Mouse (Mus musculus): ENCODE measurements around the gene Coro7. TPM values are rescaled to one million over a fixed set of nuclear protein-coding genes. Genes with fewer than 3 reads are reported as not detected.
A peak's percentile ranks its signal among the peaks of the same experiment; 100 is the strongest.
"Not testable (repeated sequence)": the region's sequence is repeated elsewhere in the genome, so short reads cannot be mapped to it uniquely, and the experiment has no call there.

The Coro7 gene
- total RNA-seq, 2 experiments from 2014 or later, result 85.6 to 93.4 TPM

GRCm38 (mm10) chr16:4713861-4714710, 34.5 kb upstream of the Coro7 start:
- Histone ChIP-seq H3K4me3 (no peak overlapping the region), H3K27ac (peak overlapping the region; percentile 61)
- DNase-seq (ENCODE audit: low spot score in 2 of 2), result no peak
- no peak for TF ChIP-seq CTCF (conservative IDR thresholded peaks at IDR 0.05)

DNA sequence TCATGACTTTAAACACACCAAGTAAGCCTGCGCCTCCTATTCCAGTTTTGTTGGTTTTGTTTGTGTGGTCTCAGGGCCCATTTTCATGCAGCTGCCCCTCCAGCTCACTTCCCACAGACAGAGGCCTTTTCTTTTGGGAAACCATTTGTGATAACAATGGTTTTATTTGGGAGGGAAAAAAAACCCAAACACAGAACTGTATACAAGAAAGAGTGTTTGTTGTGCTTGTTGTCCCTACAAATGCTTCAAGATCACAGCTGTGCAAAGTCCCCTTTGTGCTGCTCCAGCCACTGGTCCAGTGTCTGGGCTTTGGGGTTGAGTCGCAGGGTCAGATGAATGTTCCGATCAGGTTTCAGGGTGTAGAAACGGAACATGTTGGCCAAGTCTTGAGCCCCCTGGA, 31.6 kb upstream of the Coro7 start:
- DNase-seq (ENCODE audit: low spot score in 2 of 2), result no peak
- no peak for TF ChIP-seq CTCF (conservative IDR thresholded peaks at IDR 0.05)
- Histone ChIP-seq H3K4me3 (no peak overlapping the region), H3K27ac (peak overlapping the region; percentile 72)

DNA sequence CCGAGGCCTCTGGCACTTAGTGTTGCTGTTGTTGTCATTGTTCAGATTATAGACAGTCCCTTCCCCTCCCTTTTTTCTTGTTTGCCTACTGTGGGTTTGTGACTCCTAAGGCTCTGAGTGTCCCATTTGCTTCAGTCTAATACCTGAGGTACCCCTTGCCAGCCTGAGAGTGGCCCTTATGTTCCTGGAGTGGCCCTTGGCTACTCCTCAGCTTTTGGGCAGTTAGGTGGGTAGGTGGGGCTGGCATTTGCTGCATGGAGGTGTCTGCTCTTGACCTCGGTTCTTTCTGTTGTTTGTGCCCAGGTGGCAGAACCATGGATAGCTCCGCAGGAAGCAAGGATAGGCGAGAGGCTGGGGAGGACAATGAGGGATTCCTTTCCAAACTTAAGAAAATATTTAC, 26.0 kb upstream of the Coro7 start:
- H3K27ac ChIP-seq, result no peak overlapping the region
- no peak for TF ChIP-seq CTCF (conservative IDR thresholded peaks at IDR 0.05)
- DNase-seq (ENCODE audit: low spot score in 2 of 2), result no peak
- H3K4me3 ChIP-seq, result no peak overlapping the region

DNA sequence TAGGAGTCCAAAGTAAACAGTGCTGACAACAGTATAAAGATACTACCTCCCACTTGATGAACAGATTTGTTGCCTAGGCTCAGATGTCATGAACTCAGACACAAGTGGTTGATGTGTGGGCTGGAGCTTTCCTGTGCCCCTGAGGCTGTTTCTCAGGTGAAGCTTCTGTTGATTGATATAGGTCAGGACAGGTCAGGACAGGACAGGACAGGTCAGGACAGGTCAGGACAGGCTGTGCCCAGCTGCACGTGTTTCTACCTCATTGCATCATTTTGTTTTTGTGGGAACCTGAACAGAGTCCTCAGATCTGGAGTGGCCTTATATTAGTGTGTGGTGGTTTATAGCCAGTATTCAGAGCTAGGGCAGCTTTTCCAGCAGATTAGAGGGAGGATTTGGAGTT, 23.1 kb upstream of the Coro7 start:
- TF ChIP-seq CTCF (conservative IDR thresholded peaks at IDR 0.05), result no peak
- H3K4me3 ChIP-seq, result no peak overlapping the region
- no peak for DNase-seq (ENCODE audit: low spot score in 2 of 2)
- no peak overlapping the region for H3K27ac ChIP-seq

- Histone ChIP-seq H3K4me3 (no peak overlapping the region), H3K27ac (no peak overlapping the region)
- no peak for TF ChIP-seq CTCF (conservative IDR thresholded peaks at IDR 0.05)
- DNase-seq (ENCODE audit: low spot score in 2 of 2), result no peak
Observed at GRCm38 (mm10) chr16:4701211-4701610, 21.6 kb upstream of the Coro7 start.

- not testable (repeated sequence) for H3K4me3 ChIP-seq; H3K27ac ChIP-seq; DNase-seq (ENCODE audit: low spot score in 2 of 2)
- TF ChIP-seq CTCF (conservative IDR thresholded peaks at IDR 0.05), result peak; percentile 55
Observed at GRCm38 (mm10) chr16:4689371-4689770, 9.8 kb upstream of the Coro7 start.

DNA sequence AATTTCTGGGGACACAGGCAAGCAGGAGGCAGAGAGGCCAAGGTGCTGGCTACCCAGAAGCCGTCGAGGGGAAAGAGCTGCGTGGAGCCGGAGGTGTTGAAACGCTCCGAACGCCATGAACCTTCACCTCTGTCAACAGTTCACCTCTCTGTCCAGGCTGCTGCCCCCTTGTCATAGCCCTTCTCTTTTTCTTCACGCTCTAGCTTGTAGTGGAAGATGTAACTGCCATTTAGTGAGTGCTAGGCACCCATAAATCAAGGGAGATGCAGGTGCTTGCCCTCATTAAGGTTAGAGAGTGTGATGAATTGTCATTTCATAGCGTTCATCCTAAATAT, 4.8 kb upstream of the Coro7 start:
- Histone ChIP-seq H3K27ac (peak overlapping the region; percentile 99), H3K4me3 (peak overlapping the region; percentile 99)
- DNase-seq (ENCODE audit: low spot score in 2 of 2), result no peak
- no peak for TF ChIP-seq CTCF (conservative IDR thresholded peaks at IDR 0.05)

- peak; percentile 93 to 98 for DNase-seq (ENCODE audit: low spot score in 2 of 2)
- Histone ChIP-seq H3K4me3 (peak overlapping the region; percentile 99), H3K27ac (peak overlapping the region; percentile 99)
- no peak for TF ChIP-seq CTCF (conservative IDR thresholded peaks at IDR 0.05)
Observed at GRCm38 (mm10) chr16:4683581-4684456, 4.2 kb upstream of the Coro7 start.

DNA sequence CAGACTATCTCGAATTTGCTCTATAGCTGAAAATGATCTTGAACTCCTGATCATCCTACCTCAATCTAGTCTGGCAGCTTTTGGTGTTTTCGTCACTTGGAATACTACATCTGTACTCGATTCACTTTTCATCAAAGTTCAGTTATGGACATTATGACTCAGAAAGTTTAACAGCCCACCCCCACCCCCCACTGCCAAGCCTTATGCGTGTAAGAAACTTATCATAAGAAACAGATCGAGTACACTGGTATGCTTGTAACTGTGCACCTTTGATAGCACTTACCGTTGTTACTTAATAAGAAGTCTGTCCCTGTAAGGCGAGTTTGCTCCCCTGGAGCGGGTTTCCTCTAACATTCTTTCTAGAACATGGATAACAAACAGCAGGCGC, 3.6 kb upstream of the Coro7 start:
- peak overlapping the region; percentile 99 for H3K4me3 ChIP-seq
- DNase-seq (ENCODE audit: low spot score in 2 of 2), result no peak
- no peak for TF ChIP-seq CTCF (conservative IDR thresholded peaks at IDR 0.05)
- H3K27ac ChIP-seq, result peak overlapping the region; percentile 99

- TF ChIP-seq CTCF (conservative IDR thresholded peaks at IDR 0.05), result no peak
- H3K4me3 ChIP-seq, result peak overlapping the region; percentile 99; the same call in 1 of the 2 replicates
- no peak for DNase-seq (ENCODE audit: low spot score in 2 of 2)
- H3K27ac ChIP-seq, result peak overlapping the region; percentile 99
Observed at GRCm38 (mm10) chr16:4682628-4683179, 3.1 kb upstream of the Coro7 start.

GRCm38 (mm10) chr16:4680922-4681455, 1.4 kb upstream of the Coro7 start:
- not testable (repeated sequence) for DNase-seq (ENCODE audit: low spot score in 2 of 2); H3K27ac ChIP-seq; H3K4me3 ChIP-seq

- DNase-seq (ENCODE audit: low spot score in 2 of 2), result no peak
- Histone ChIP-seq H3K27ac (no peak overlapping the region), H3K4me3 (no peak overlapping the region; the same call in 1 of the 2 replicates)
- no peak for TF ChIP-seq CTCF (conservative IDR thresholded peaks at IDR 0.05)
Observed at GRCm38 (mm10) chr16:4678080-4678479, 1.5 kb downstream of the Coro7 start.

- no peak for TF ChIP-seq CTCF (conservative IDR thresholded peaks at IDR 0.05)
- DNase-seq (ENCODE audit: low spot score in 2 of 2), result no peak
- H3K4me3 ChIP-seq, result no peak overlapping the region
- no peak overlapping the region for H3K27ac ChIP-seq
Observed at GRCm38 (mm10) chr16:4676836-4677235, 2.7 kb downstream of the Coro7 start.

All from layer of hippocampus, adult 2 months (tissue).